Mouse (Mus musculus) intestine, embryonic 15.5 days (tissue): ENCODE data around the gene Tsc22d2. TPM values are rescaled to one million over a fixed set of nuclear protein-coding genes. Genes with fewer than 3 reads are reported as not detected.
A peak's percentile ranks its signal among the peaks of the same experiment; 100 is the strongest.

Source experiments
- ATAC-seq: fragments of 200-750 bp; cut with Nextera tagmentation; 2 replicates; pipeline ENCODE4 v1.8.0; 2017; ENCODE audit warnings: moderate TSS enrichment, moderate library complexity
- H3K27ac ChIP-seq: fragments of 300-500 bp; sonication (generic); 2 replicates; pipeline ENCODE4 v1.5.1; 2015; ENCODE audit warnings: mild to moderate bottlenecking, inconsistent platforms
- H3K27me3 ChIP-seq: fragments of 300-500 bp; sonication (generic); replicated peaks from 2 replicates; pipeline ENCODE4 v1.6.1; 2015; ENCODE audit warnings: inconsistent platforms
- H3K36me3 ChIP-seq: fragments of 300-500 bp; sonication (generic); 2 replicates; pipeline ENCODE4 v1.6.1; 2015; ENCODE audit warnings: inconsistent platforms
- H3K4me1 ChIP-seq: fragments of 300-500 bp; sonication (generic); replicated peaks from 2 replicates; pipeline ENCODE4 v1.6.1; 2015; ENCODE audit warnings: inconsistent platforms
- H3K4me2 ChIP-seq: fragments of 300-500 bp; sonication (generic); replicated peaks from 2 replicates; pipeline ENCODE4 v1.6.1; 2015; ENCODE audit warnings: mild to moderate bottlenecking, inconsistent platforms
- H3K4me3 ChIP-seq: fragments of 300-500 bp; sonication (generic); replicated peaks from 2 replicates; pipeline ENCODE4 v1.5.1; 2015; ENCODE audit warnings: inconsistent platforms
- H3K9ac ChIP-seq: fragments of 300-500 bp; sonication (generic); 2 replicates; pipeline ENCODE4 v1.6.1; 2015; ENCODE audit warnings: inconsistent platforms
- H3K9me3 ChIP-seq: fragments of 300-500 bp; sonication (generic); 2 replicates; pipeline ENCODE4 v1.6.1; 2016; ENCODE audit warnings: inconsistent platforms
- WGBS: fragments of 180-500 bp; shearing (Covaris S2); methylation state at CpG from one replicate; pipeline ENCODE4 v1.1.7; 2015; 5-methylcytosine and 5-hydroxymethylcytosine counted together
- polyA plus RNA-seq: library from polyadenylated mRNA; unstranded; fragments of >200 nt; fragmentation: Nextera tagmentation; extraction: Ambion mirVana; gene quantifications from 2 replicates; pipeline ENCODE4 v1.2.1, GENCODE M21; 2015

Tsc22d2 gene
- polyA plus RNA-seq, 1 experiment from 2014 or later: 10.9 TPM

GRCm38 (mm10) chr3:58399931-58400330, 14.6 kb upstream of the Tsc22d2 start:
- H3K27ac ChIP-seq: no peak overlapping the region
- H3K9ac ChIP-seq: no peak overlapping the region
- H3K27me3 ChIP-seq: no peaks in the 10 kb centered on the region
- no peaks in the 10 kb centered on the region for H3K36me3 ChIP-seq
- no peaks in the 10 kb centered on the region for H3K4me1 ChIP-seq
- ATAC-seq: no peak
- 50% methylated on average over 3 of the region's 3 CpGs for WGBS
- no peak overlapping the region for H3K4me2 ChIP-seq
- no peaks in the 10 kb centered on the region for H3K9me3 ChIP-seq
- H3K4me3 ChIP-seq: no peak overlapping the region

- Histone ChIP-seq H3K9me3 (no peaks in the 10 kb centered on the region), H3K27me3 (no peaks in the 10 kb centered on the region), H3K4me2 (no peak overlapping the region), H3K4me1 (no peaks in the 10 kb centered on the region), H3K4me3 (no peak overlapping the region), H3K36me3 (no peaks in the 10 kb centered on the region), H3K27ac (no peak overlapping the region), H3K9ac (no peak overlapping the region)
- no peak for ATAC-seq
Observed at GRCm38 (mm10) chr3:58411669-58412068, 2.8 kb upstream of the Tsc22d2 start.

- Histone ChIP-seq H3K27me3 (no peaks in the 10 kb centered on the region), H3K9ac (no peak overlapping the region), H3K36me3 (no peaks in the 10 kb centered on the region), H3K9me3 (no peaks in the 10 kb centered on the region), H3K27ac (no peak overlapping the region), H3K4me2 (peak overlapping the region; percentile 39), H3K4me1 (no peaks in the 10 kb centered on the region), H3K4me3 (peak overlapping the region; percentile 97)
- 46% methylated on average over 5 of the region's 5 CpGs for WGBS
- no peak for ATAC-seq
Observed at GRCm38 (mm10) chr3:58413671-58414070, 844 bp upstream of the Tsc22d2 start.

- no peaks in the 10 kb centered on the region for H3K36me3 ChIP-seq
- WGBS: under 1% methylated on average over 110 of the region's 113 CpGs
- H3K9ac ChIP-seq: peak overlapping the region; percentile 99
- peak overlapping the region; percentile 97 for H3K4me3 ChIP-seq
- peak; percentile 75 for ATAC-seq
- H3K9me3 ChIP-seq: no peaks in the 10 kb centered on the region
- peak overlapping the region; percentile 85 for H3K4me2 ChIP-seq
- peak overlapping the region; percentile 100 for H3K27ac ChIP-seq
- no peaks in the 10 kb centered on the region for H3K4me1 ChIP-seq
- no peaks in the 10 kb centered on the region for H3K27me3 ChIP-seq
Observed at GRCm38 (mm10) chr3:58414986-58415883, 720 bp downstream of the Tsc22d2 start.

GRCm38 (mm10) chr3:58415884-58416725, 1.6 kb downstream of the Tsc22d2 start:
- Histone ChIP-seq H3K4me3 (peak overlapping the region; percentile 97), H3K36me3 (no peaks in the 10 kb centered on the region), H3K9ac (peak overlapping the region; percentile 99), H3K4me1 (no peaks in the 10 kb centered on the region), H3K4me2 (peak overlapping the region; percentile 85), H3K9me3 (no peaks in the 10 kb centered on the region), H3K27me3 (no peaks in the 10 kb centered on the region), H3K27ac (peak overlapping the region; percentile 100)
- under 1% methylated on average over 85 of the region's 85 CpGs for WGBS
- peak; percentile 72 for ATAC-seq

- Histone ChIP-seq H3K4me3 (peak overlapping the region; percentile 97), H3K4me2 (peak overlapping the region; percentile 85), H3K27ac (peak overlapping the region; percentile 100), H3K27me3 (no peaks in the 10 kb centered on the region), H3K4me1 (no peaks in the 10 kb centered on the region), H3K36me3 (no peaks in the 10 kb centered on the region), H3K9me3 (no peaks in the 10 kb centered on the region), H3K9ac (peak overlapping the region; percentile 99)
- under 1% methylated on average over 39 of the region's 39 CpGs for WGBS
- peak; percentile 44 for ATAC-seq
Observed at GRCm38 (mm10) chr3:58416726-58417437, 2.4 kb downstream of the Tsc22d2 start.

- H3K36me3 ChIP-seq: no peaks in the 10 kb centered on the region
- H3K4me2 ChIP-seq: peak overlapping the region; percentile 85
- no peak for ATAC-seq
- H3K27me3 ChIP-seq: no peaks in the 10 kb centered on the region
- WGBS: 26% methylated on average over 5 of the region's 5 CpGs
- no peaks in the 10 kb centered on the region for H3K9me3 ChIP-seq
- no peaks in the 10 kb centered on the region for H3K4me1 ChIP-seq
- H3K27ac ChIP-seq: no peak overlapping the region
- H3K4me3 ChIP-seq: peak overlapping the region; percentile 20
- H3K9ac ChIP-seq: no peak overlapping the region
Observed at GRCm38 (mm10) chr3:58418724-58419705, 4.5 kb downstream of the Tsc22d2 start.

- Histone ChIP-seq H3K27ac (no peak overlapping the region), H3K9ac (no peak overlapping the region), H3K4me3 (no peak overlapping the region), H3K9me3 (no peaks in the 10 kb centered on the region), H3K36me3 (no peaks in the 10 kb centered on the region), H3K4me2 (no peak overlapping the region), H3K4me1 (no peaks in the 10 kb centered on the region), H3K27me3 (no peaks in the 10 kb centered on the region)
- no peak for ATAC-seq
- WGBS: 87% methylated on average over 1 of the region's 1 CpGs
Observed at GRCm38 (mm10) chr3:58428861-58429260, 14.3 kb downstream of the Tsc22d2 start.

GRCm38 (mm10) chr3:58434414-58434813, 19.9 kb downstream of the Tsc22d2 start:
- H3K9ac ChIP-seq: no peak overlapping the region
- WGBS: 88% methylated on average over 2 of the region's 2 CpGs
- no peaks in the 10 kb centered on the region for H3K9me3 ChIP-seq
- H3K4me1 ChIP-seq: no peaks in the 10 kb centered on the region
- no peaks in the 10 kb centered on the region for H3K36me3 ChIP-seq
- H3K4me3 ChIP-seq: no peak overlapping the region
- no peak overlapping the region for H3K4me2 ChIP-seq
- no peaks in the 10 kb centered on the region for H3K27me3 ChIP-seq
- no peak overlapping the region for H3K27ac ChIP-seq
- ATAC-seq: no peak

GRCm38 (mm10) chr3:58448230-58448629, 33.7 kb downstream of the Tsc22d2 start:
- H3K9ac ChIP-seq: no peak overlapping the region
- no peak for ATAC-seq
- H3K9me3 ChIP-seq: no peaks in the 10 kb centered on the region
- no peaks in the 10 kb centered on the region for H3K27me3 ChIP-seq
- no peak overlapping the region for H3K27ac ChIP-seq
- H3K4me3 ChIP-seq: no peak overlapping the region
- H3K4me1 ChIP-seq: no peaks in the 10 kb centered on the region
- no peak overlapping the region for H3K4me2 ChIP-seq
- H3K36me3 ChIP-seq: no peaks in the 10 kb centered on the region
- 94% methylated on average over 2 of the region's 2 CpGs for WGBS

GRCm38 (mm10) chr3:58449487-58449886, 35.0 kb downstream of the Tsc22d2 start:
- no peak overlapping the region for H3K4me3 ChIP-seq
- no peaks in the 10 kb centered on the region for H3K9me3 ChIP-seq
- no peaks in the 10 kb centered on the region for H3K27me3 ChIP-seq
- no peak overlapping the region for H3K9ac ChIP-seq
- H3K4me2 ChIP-seq: no peak overlapping the region
- no peaks in the 10 kb centered on the region for H3K4me1 ChIP-seq
- no peak for ATAC-seq
- no peaks in the 10 kb centered on the region for H3K36me3 ChIP-seq
- 93% methylated on average over 3 of the region's 3 CpGs for WGBS
- no peak overlapping the region for H3K27ac ChIP-seq
